Mouse (Mus musculus): ENCODE measurements around the gene Lrrc2.

- TF ChIP-seq POLR2A (IDR thresholded peaks at IDR 0.05; ENCODE audit: control insufficient read depth, low read depth, low read length) (no peak), CTCF (IDR thresholded peaks at IDR 0.05; ENCODE audit: control insufficient read depth, insufficient read depth, insufficient replicate concordance, low read depth, low read length) (no peak)
These were observed 67.7 kb downstream of the Lrrc2 start, which contains the start of gene Ltf for GRCm38 (mm10) chr9:111019022-111019421.
